Mouse (Mus musculus): ENCODE results near the gene Dnttip2.
"Not testable (repeated sequence)": the region's sequence is repeated elsewhere in the genome, so short reads cannot be mapped to it uniquely, and the experiment has no call there.

Dnttip2 gene

GRCm38 (mm10) chr3:122274241-122275024 is at the start of gene Dnttip2:
Gene Dnttip2, plus strand, starts transcription at chr3:122274388.
- DNase-seq (ENCODE audit: low read depth) = peak; percentile 93

- DNase-seq (ENCODE audit: low read depth) = not testable (repeated sequence)
Observed at GRCm38 (mm10) chr3:122226972-122227371, 47.2 kb upstream of the Dnttip2 start.

DNA sequence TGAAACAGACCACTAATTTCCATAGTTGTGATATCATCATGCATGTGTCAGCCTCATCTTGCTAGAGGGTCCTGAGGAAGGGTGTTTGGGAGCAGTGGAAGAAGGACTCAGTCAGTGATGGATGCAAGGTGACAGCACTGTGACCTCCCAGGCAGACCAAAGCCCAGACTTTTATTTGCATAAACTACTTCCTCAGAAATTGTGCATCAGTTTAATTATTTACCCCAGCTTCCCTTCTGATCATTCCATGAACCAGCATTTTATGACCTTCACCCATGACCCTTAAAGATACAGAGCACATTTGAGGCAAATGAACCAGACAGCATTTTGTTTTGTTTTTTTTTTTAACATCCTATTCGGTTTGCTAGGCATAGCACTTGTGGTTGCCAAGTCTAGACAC is 38.4 kb upstream of the Dnttip2 start:
- DNase-seq (ENCODE audit: low read depth) = no peak

DNA sequence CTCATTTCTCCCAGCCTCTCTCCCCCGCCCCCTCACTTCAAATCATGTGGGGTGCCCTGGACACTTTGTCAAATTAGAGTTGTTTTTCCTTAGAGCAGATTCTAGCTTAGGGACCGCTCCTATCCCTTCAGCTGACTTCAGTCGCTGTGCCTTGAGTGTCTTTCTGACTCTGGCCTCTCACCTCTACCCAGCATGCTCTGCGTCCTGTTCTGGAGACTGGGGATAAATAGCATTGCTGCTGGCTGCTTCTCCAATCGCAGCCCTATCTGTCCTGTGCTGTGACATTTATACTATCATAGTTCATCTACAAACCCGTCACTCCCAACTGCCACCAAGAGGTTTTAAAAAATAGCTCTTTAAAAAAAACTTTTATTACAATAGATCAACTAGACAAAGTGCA is 31.3 kb upstream of the Dnttip2 start:
- no peak for DNase-seq (ENCODE audit: low read depth)

DNA sequence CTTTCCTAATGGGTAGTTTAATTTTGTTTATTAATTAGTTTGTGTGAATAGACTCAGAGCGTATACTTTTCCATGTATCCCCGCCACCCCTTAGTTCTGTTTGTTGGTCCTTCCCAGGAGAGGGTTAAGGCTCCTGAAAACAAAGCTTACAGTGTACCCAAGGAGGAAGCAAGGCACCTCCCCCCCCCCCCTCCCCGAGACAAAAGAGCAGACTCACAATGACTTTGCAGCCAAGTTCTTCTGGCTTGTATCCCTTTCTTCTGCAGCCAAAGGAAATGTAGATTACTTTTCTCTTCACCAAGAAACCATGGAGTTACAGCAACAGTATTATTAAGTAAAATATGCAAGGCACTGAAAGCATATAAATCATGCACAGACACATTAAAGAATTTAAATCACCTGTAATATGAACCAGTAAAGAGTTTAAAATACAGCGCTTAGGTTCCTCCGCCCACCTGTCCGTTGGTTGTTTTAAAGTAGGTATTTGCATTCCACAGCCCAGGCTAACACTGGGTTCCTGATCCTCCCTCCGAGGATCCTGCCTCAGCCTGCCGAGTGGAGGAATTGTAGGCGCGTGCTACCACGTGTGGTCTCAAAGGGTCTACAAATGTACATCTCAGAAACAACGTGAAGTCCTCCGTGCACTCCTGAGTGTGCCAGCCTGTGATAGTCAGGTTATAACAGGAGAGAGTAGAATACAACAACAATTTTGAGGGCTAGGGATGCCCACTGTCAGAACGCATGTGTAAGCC is 30.6 kb upstream of the Dnttip2 start:
- no peak for DNase-seq (ENCODE audit: low read depth)

DNA sequence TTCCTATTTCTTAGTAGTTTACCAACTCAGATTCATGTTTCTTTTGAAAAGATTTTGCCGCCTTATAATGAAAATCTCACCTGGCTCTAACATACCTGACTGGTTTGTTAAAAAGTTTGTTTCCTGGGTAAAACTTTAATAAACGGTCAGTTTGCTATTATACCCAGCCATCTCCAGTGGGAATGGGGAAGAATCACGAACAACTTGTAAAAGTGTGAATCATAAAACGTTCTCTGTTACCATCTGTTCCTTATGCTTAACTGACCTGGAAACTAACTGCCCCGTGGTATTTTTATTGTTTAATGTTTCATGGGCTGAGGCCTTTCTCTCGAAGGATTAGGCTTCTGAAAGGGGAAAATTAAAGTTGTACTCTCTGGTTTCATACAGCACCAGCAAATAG is 29.4 kb upstream of the Dnttip2 start:
- no peak for DNase-seq (ENCODE audit: low read depth)

GRCm38 (mm10) chr3:122245215-122245877 is 28.8 kb upstream of the Dnttip2 start, which contains the start of gene Gclm:
Gene Gclm, plus strand, starts transcription at chr3:122245557.
- DNase-seq (ENCODE audit: low read depth) = peak; percentile 77

DNA sequence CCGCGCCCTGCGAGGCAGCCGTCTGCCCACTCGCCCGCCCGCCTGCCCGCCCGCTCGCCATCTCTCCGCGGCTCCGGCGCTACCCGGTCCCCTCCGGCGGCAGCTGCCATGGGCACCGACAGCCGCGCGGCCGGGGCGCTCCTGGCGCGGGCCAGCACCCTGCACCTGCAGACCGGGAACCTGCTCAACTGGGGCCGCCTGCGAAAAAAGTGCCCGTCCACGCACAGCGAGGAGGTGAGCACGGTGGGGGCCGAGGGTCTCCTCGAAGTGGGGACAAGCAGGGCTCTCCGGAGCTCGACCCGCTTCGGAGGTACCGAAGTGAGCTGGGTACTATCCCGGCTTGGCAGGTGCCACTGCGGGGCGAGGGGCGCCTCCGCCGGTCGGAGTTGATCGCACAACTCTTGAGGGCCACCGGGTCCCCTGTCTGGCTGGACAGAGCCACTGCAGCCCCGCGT is 28.3 kb upstream of the Dnttip2 start:
- DNase-seq (ENCODE audit: low read depth) = no peak

- no peak for DNase-seq (ENCODE audit: low read depth)
Observed at GRCm38 (mm10) chr3:122246406-122246805, 27.8 kb upstream of the Dnttip2 start.

- DNase-seq (ENCODE audit: low read depth) = no peak
Observed at GRCm38 (mm10) chr3:122246986-122247767, 27.0 kb upstream of the Dnttip2 start.

DNA sequence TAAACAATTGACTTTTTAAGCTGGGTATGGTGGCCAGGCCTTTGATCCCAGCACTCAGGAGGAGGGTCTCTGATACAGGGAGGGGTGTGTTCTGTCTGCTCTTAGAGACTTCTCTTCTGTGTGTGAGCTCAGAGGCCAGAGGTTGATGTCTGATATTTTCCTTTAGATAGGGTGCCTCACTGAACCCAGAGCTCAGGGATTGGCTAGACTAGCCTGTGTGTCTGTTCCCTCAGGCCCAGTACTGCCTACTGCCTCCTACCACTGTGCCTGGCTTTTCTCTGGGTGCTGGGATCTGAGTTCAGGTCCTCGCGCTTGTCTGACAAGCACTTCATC is 26.5 kb upstream of the Dnttip2 start:
- no peak for DNase-seq (ENCODE audit: low read depth)

DNA sequence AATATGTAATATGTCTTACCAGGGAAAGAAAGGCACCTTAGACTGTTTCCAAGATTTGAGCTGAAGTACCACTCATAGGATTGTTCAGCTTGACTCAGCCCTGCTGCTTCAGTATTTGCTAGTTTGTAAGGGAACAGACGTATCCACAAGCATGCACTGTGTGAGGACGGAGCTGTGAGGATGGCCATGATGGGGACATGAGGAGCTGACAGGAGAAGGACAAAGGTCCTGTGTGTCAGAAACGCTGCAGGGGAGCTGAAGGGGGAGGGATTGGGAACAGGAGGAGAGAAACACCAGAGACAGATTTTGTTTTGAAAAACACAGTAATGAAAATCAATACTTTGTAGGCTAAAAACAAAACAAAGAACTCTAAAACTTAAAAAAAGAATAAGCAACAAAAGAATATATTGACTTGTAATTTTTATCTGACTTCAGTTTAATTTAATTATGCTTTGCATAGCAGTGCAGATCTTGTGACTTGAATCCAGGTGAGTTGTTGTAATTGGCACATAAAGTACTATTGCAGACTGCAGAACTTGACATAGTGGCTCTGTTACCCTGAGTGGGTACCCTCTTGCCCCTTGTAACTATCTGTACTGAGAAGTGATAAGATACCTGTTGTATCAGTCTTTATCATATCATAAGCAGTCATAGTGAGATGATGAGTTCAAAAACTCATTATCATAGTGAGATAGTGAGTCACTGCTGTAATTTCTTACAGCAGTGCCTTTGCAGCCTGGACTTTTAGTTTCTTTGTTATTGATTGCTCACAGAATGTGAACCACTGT is 21.5 kb upstream of the Dnttip2 start:
- DNase-seq (ENCODE audit: low read depth) = no peak

- not testable (repeated sequence) for DNase-seq (ENCODE audit: low read depth)
Observed at GRCm38 (mm10) chr3:122254050-122254449, 20.1 kb upstream of the Dnttip2 start.

GRCm38 (mm10) chr3:122269986-122270385 is 4.2 kb upstream of the Dnttip2 start:
- DNase-seq (ENCODE audit: low read depth) = no peak

- not testable (repeated sequence) for DNase-seq (ENCODE audit: low read depth)
Observed at GRCm38 (mm10) chr3:122272565-122272964, 1.6 kb upstream of the Dnttip2 start.

DNA sequence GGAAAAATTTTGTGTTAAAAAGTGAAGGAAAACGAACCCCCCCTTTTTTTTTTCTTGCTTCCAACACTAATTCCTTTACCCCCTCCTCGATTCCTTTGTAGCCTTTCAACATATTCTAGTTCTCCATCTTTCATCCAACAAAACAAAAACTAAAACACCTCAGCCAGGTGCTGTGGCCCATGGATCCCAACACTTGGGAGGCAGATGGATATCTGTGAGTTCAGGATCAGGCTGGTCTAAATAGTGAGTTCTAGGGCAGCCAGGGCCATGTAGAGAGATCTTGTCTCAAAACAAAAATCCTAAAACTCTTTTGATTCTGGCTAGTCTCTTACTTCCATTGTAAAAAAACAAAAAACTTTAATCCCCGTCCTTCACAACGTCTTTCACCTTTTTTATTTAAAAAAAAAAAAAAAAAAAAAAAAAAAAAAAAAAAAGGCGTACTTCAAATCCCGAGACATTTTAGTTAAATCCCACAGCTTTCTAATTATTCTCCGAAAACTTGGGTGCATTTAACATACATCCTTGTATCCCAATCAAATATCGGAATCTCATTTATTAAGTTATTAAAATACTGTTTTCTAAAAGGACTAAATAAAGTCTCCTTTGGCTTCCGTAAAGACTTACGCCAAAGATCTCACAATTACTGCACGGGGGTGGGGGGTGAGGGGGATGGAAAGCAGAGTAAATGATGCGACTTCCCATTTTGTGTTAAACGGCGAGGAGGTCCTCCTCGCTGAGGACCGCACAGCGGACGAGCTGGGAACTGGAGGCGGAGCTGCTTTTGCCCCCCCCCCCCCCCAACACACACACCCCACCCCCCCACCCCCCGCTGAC is 564 bp upstream of the Dnttip2 start:
- DNase-seq (ENCODE audit: low read depth) = peak; percentile 52

- DNase-seq (ENCODE audit: low read depth) = no peak
Observed at GRCm38 (mm10) chr3:122275111-122275510, 923 bp downstream of the Dnttip2 start.

DNA sequence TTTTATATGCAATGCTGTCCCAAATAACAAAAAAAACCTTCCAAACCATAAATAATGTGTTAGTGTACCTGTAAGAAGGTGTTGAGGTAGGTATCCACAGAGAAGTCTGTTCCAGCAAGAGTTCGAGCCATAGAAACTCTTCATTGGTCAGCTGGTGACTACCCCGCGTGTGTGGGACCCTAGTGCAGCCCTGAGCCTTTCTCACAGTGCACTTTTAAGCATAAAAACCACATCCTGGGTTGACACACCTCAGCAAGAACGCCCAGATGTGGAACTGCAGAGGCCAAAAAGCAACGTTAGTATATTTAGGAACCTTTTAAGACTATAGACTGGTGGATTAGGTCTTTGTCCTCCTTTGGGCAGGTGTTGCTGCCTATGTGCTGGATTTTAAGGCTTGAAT is 13.0 kb downstream of the Dnttip2 start:
- DNase-seq (ENCODE audit: low read depth) = no peak

- no peak for DNase-seq (ENCODE audit: low read depth)
Observed at GRCm38 (mm10) chr3:122288613-122289195, 14.5 kb downstream of the Dnttip2 start.

GRCm38 (mm10) chr3:122289344-122289743 is 15.2 kb downstream of the Dnttip2 start:
- DNase-seq (ENCODE audit: low read depth) = not testable (repeated sequence)
